Mouse (Mus musculus) adrenal gland, adult (tissue): Measurements from ENCODE around the gene Olfr507.
"Not testable (repeated sequence)": the region's sequence is repeated elsewhere in the genome, so short reads cannot be mapped to it uniquely, and the experiment has no call there.

ENCODE experiments used
- DNase-seq, 2 experiments: peaks; one replicate each; pipeline ENCODE4 v3.0.0; 2022 to 2023; ENCODE audit warnings: low spot score in 1 of 2; ENCODE audit not compliant: inconsistent age in 2 of 2

Olfr507 gene

GRCm38 (mm10) chr7:108621514-108621913, at the start of gene Olfr507:
Gene Olfr507, plus strand, starts transcription at chr7:108621814.
- no peak for DNase-seq

GRCm38 (mm10) chr7:108589797-108590196, 31.8 kb upstream of the Olfr507 start:
- DNase-seq = no peak

- DNase-seq = not testable (repeated sequence)
Observed at GRCm38 (mm10) chr7:108601916-108602315, 19.7 kb upstream of the Olfr507 start.

- DNase-seq = no peak
Observed at GRCm38 (mm10) chr7:108610487-108610886, 11.1 kb upstream of the Olfr507 start, which contains the start of gene Olfr506. Gene Olfr506, plus strand, starts transcription at chr7:108610787.

GRCm38 (mm10) chr7:108614110-108614509, 7.5 kb upstream of the Olfr507 start:
- DNase-seq = no peak

GRCm38 (mm10) chr7:108616781-108617180, 4.8 kb upstream of the Olfr507 start:
- DNase-seq = not testable (repeated sequence)

- no peak for DNase-seq
Observed at GRCm38 (mm10) chr7:108629694-108630093, 8.1 kb downstream of the Olfr507 start, which contains the start of gene Olfr508. Gene Olfr508, plus strand, starts transcription at chr7:108629994.

GRCm38 (mm10) chr7:108651806-108652205, 30.2 kb downstream of the Olfr507 start, which contains the start of gene Olfr509:
Gene Olfr509, minus strand, starts transcription at chr7:108651906.
- DNase-seq = no peak

- no peak for DNase-seq
Observed at GRCm38 (mm10) chr7:108662419-108662818, 40.8 kb downstream of the Olfr507 start.

GRCm38 (mm10) chr7:108666118-108666517, 44.5 kb downstream of the Olfr507 start, which contains the start of gene Olfr510:
Gene Olfr510, plus strand, starts transcription at chr7:108666418.
- DNase-seq = no peak

GRCm38 (mm10) chr7:108671058-108671457, 49.4 kb downstream of the Olfr507 start:
- DNase-seq = no peak
